ENCODE assay signal across 9 mouse cellular contexts in genomic region chr17:83916684-83917166, GRCm38 (mm10).
DNase-seq lines count a peak whose midpoint lies in the region; ATAC-seq and TF ChIP-seq lines count a peak whose summit lies in the region.
"Had no signal": no experiment of that assay in that cellular context is flagged by ENCODE, and none has a peak within 500 bp of the region (broad histone marks: within the 10 kb centered on the region; RNA-seq: fewer than 3 reads in every experiment).

No protein-coding gene starts in this region.

- peak; percentile 84 for ATAC-seq in intestine, embryonic 16.5 days
- ATAC-seq in megakaryocyte-erythroid progenitor cell, adult 5-6 weeks (replicated peaks; ENCODE audit: low FRiP score, low TSS enrichment, poor library complexity, severe bottlenecking): peak; percentile 63

- no peaks in the 10 kb centered on the region for H3K9me3 ChIP-seq in intestine, embryonic 16.5 days (ENCODE audit: control insufficient read depth, low read length)
- H3K9me3 ChIP-seq: midbrain, embryonic 12.5 days had no signal

- no peak overlapping the region for H3K4me3 ChIP-seq in spleen, adult 2 months (ENCODE audit: extremely low read depth, insufficient read depth, insufficient read length)
- H3K4me3 ChIP-seq in intestine, embryonic 16.5 days (ENCODE audit: low read length): no peak overlapping the region
- H3K4me3 ChIP-seq: midbrain, embryonic 12.5 days had no signal

- DNase-seq in cerebellum, postnatal 10 days: peak; percentile 70 to 73
- DNase-seq in cerebellum, adult 11 months: no peak
- no peak for DNase-seq in spleen, adult 2 months (ENCODE audit: low read depth in 1 of 2, low spot score in 2 of 2)
- DNase-seq in spleen, adult 18-20 months: no peak
- no peak for DNase-seq in right cerebral cortex, postnatal 25 days
- DNase-seq in adrenal gland, adult 2 months: no peak

- peak overlapping the region; percentile 39; the same call in 1 of the 2 replicates for H3K9ac ChIP-seq in intestine, embryonic 16.5 days (ENCODE audit: low read depth, low read length)
- H3K9ac ChIP-seq: midbrain, embryonic 12.5 days had no signal

- peaks cover 24% of the 10 kb centered on the region for H3K4me1 ChIP-seq in spleen, adult 2 months (ENCODE audit: control insufficient read depth, insufficient read depth, insufficient read length)
- H3K4me1 ChIP-seq in intestine, embryonic 16.5 days (ENCODE audit: control insufficient read depth, insufficient read depth, low read length): peaks cover 18% of the 10 kb centered on the region

- H3K36me3 ChIP-seq in spleen, adult 2 months (ENCODE audit: control insufficient read depth, insufficient read depth, low read length): no peaks in the 10 kb centered on the region
- no peaks in the 10 kb centered on the region for H3K36me3 ChIP-seq in intestine, embryonic 16.5 days (ENCODE audit: control insufficient read depth, insufficient read depth, low read length)
- H3K36me3 ChIP-seq: midbrain, embryonic 12.5 days had no signal

- TF ChIP-seq POLR2A in spleen, adult 2 months (IDR thresholded peaks at IDR 0.05; ENCODE audit: low read depth, low read length): no peak

- no peaks in the 10 kb centered on the region for H3K27me3 ChIP-seq in spleen, adult 2 months (ENCODE audit: control insufficient read depth, insufficient read depth, low read length)
- no peaks in the 10 kb centered on the region for H3K27me3 ChIP-seq in intestine, embryonic 16.5 days (replicated peaks; ENCODE audit: control insufficient read depth, insufficient read depth, low read length)
- H3K27me3 ChIP-seq: midbrain, embryonic 12.5 days had no signal

- peak overlapping the region; percentile 5; the same call in 1 of the 2 replicates for H3K27ac ChIP-seq in spleen, adult 2 months (ENCODE audit: insufficient read depth, low read length)
- H3K27ac ChIP-seq in intestine, embryonic 16.5 days (ENCODE audit: low read length): peak overlapping the region; percentile 76
- H3K27ac ChIP-seq: midbrain, embryonic 12.5 days had no signal

- 50% methylated on average over 10 of the region's 10 CpGs for WGBS in spleen, adult 2 months
- WGBS in intestine, embryonic 16.5 days: 20% methylated on average over 10 of the region's 10 CpGs

- TF ChIP-seq CTCF in spleen, adult 2 months (IDR thresholded peaks at IDR 0.05; ENCODE audit: extremely low read depth, insufficient read depth, insufficient read length, insufficient replicate concordance): no peak

- H3K4me2 ChIP-seq in intestine, embryonic 16.5 days (ENCODE audit: low read depth, low read length): no peak overlapping the region
- H3K4me2 ChIP-seq: midbrain, embryonic 12.5 days had no signal

Comparison
In these comparisons a context has a peak if more than half of its experiments do, and no peak if none do; other contexts are left out.
1. DNase-seq: peak in cerebellum, postnatal 10 days (2 of 2); none in cerebellum, adult 11 months (single experiment), spleen, adult 2 months (0 of 2), spleen, adult 18-20 months (0 of 2), right cerebral cortex, postnatal 25 days (single experiment) and adrenal gland, adult 2 months (single experiment).